Mouse (Mus musculus) intestine, postnatal 0 days (tissue): ENCODE results near the gene Notch3. TPM values are rescaled to one million over a fixed set of nuclear protein-coding genes. Genes with fewer than 3 reads are reported as not detected.

Source experiments
- ATAC-seq: fragments of 200-750 bp; cut with Nextera tagmentation; 2 replicates; pipeline ENCODE4 v1.8.0; 2017; ENCODE audit warnings: mild to moderate bottlenecking, moderate TSS enrichment, moderate library complexity
- H3K27ac ChIP-seq: fragments of 300-500 bp; sonication (generic); 2 replicates; pipeline ENCODE4 v1.5.1; 2014; ENCODE audit warnings: mild to moderate bottlenecking, low read depth, low read length, moderate library complexity
- H3K27me3 ChIP-seq: fragments of 300-500 bp; sonication (generic); replicated peaks from 2 replicates; pipeline ENCODE4 v1.6.1; 2014; ENCODE audit warnings: low read length, mixed read lengths; ENCODE audit not compliant: control insufficient read depth, insufficient read depth
- H3K36me3 ChIP-seq: fragments of 300-500 bp; sonication (generic); 2 replicates; pipeline ENCODE4 v1.6.1; 2014; ENCODE audit warnings: mild to moderate bottlenecking, moderate library complexity; ENCODE audit not compliant: control insufficient read depth, insufficient read depth
- H3K4me1 ChIP-seq: fragments of 300-500 bp; sonication (generic); replicated peaks from 2 replicates; pipeline ENCODE4 v1.6.1; 2014; ENCODE audit warnings: antibody characterized with exemption, low read length, mixed read lengths; ENCODE audit not compliant: control insufficient read depth, insufficient read depth
- H3K4me2 ChIP-seq: fragments of 300-500 bp; sonication (generic); replicated peaks from 2 replicates; pipeline ENCODE4 v1.6.1; 2014; ENCODE audit warnings: low read depth, mild to moderate bottlenecking, moderate library complexity
- H3K4me3 ChIP-seq: fragments of 300-500 bp; sonication (generic); 2 replicates; pipeline ENCODE4 v1.5.1; 2014; ENCODE audit warnings: low read depth, low read length
- H3K9ac ChIP-seq: fragments of 300-500 bp; sonication (generic); 2 replicates; pipeline ENCODE4 v1.6.1; 2014; ENCODE audit warnings: mild to moderate bottlenecking, low read depth, low read length
- H3K9me3 ChIP-seq: fragments of 300-500 bp; sonication (generic); 2 replicates; pipeline ENCODE4 v1.6.1; 2016; ENCODE audit warnings: mixed run types; ENCODE audit not compliant: control insufficient read depth
- CTCF ChIP-seq: sonication (generic); IDR thresholded peaks from 2 replicates; pipeline ENCODE4 v1.5.1; 2016; ENCODE audit warnings: low read depth, mild to moderate bottlenecking, control low read depth, antibody characterized with exemption, moderate library complexity
- WGBS: fragments of 180-500 bp; shearing (Covaris S2); extraction: QIAGEN DNeasy Blood & Tissue Kit; methylation state at CpG from one replicate; pipeline ENCODE4 v1.1.7; 2014; 5-methylcytosine and 5-hydroxymethylcytosine counted together
- polyA plus RNA-seq: library from polyadenylated mRNA; unstranded; fragments of >200 nt; fragmentation: Nextera tagmentation; extraction: Ambion mirVana; gene quantifications from 2 replicates; pipeline ENCODE4 v1.2.1, GENCODE M21; 2015

Notch3 gene
- polyA plus RNA-seq, 1 experiment from 2014 or later = 2.0 TPM

- 98% methylated on average over 2 of the region's 2 CpGs for WGBS
- Histone ChIP-seq H3K4me3 (no peak overlapping the region), H3K36me3 (no peaks in the 10 kb centered on the region), H3K27ac (no peak overlapping the region), H3K9me3 (no peaks in the 10 kb centered on the region), H3K4me2 (no peak overlapping the region), H3K27me3 (no peaks in the 10 kb centered on the region), H3K9ac (no peak overlapping the region), H3K4me1 (no peaks in the 10 kb centered on the region)
- no peak for ATAC-seq
- no peak for TF ChIP-seq CTCF
Measured at GRCm38 (mm10) chr17:32083351-32083750, 83.3 kb downstream of the Notch3 start.

GRCm38 (mm10) chr17:32075164-32075563, 91.5 kb downstream of the Notch3 start:
- WGBS = 7% methylated on average over 2 of the region's 2 CpGs

GRCm38 (mm10) chr17:32074658-32075057, 92.0 kb downstream of the Notch3 start:
- 45% methylated on average over 4 of the region's 4 CpGs for WGBS
- ATAC-seq = no peak
- Histone ChIP-seq H3K9ac (no peak overlapping the region), H3K4me1 (no peaks in the 10 kb centered on the region), H3K4me2 (no peak overlapping the region), H3K9me3 (no peaks in the 10 kb centered on the region), H3K4me3 (no peak overlapping the region), H3K36me3 (no peaks in the 10 kb centered on the region), H3K27me3 (no peaks in the 10 kb centered on the region), H3K27ac (no peak overlapping the region)
- no peak for TF ChIP-seq CTCF

More at GRCm38 (mm10) chr17:32075164-32075563, 91.5 kb downstream of the Notch3 start:
- Histone ChIP-seq H3K27me3 (no peaks in the 10 kb centered on the region), H3K9ac (no peak overlapping the region), H3K9me3 (no peaks in the 10 kb centered on the region), H3K36me3 (no peaks in the 10 kb centered on the region), H3K4me2 (no peak overlapping the region), H3K27ac (no peak overlapping the region), H3K4me1 (no peaks in the 10 kb centered on the region), H3K4me3 (no peak overlapping the region)
- ATAC-seq = 0 out of 2 replicates have a peak, but pooled peaks have one; percentile 22
- TF ChIP-seq CTCF = peak; percentile 92

- no peak overlapping the region for H3K27ac ChIP-seq
- H3K9ac ChIP-seq = no peak overlapping the region
- no peaks in the 10 kb centered on the region for H3K4me1 ChIP-seq
- 0 out of 2 replicates have a peak, but pooled peaks have one; percentile 40 for ATAC-seq
- no peaks in the 10 kb centered on the region for H3K36me3 ChIP-seq
- H3K27me3 ChIP-seq = no peaks in the 10 kb centered on the region
- H3K9me3 ChIP-seq = no peaks in the 10 kb centered on the region
- H3K4me3 ChIP-seq = no peak overlapping the region
- no peak overlapping the region for H3K4me2 ChIP-seq
- WGBS = 6% methylated on average over 2 of the region's 2 CpGs
- TF ChIP-seq CTCF = peak; percentile 98
Measured at GRCm38 (mm10) chr17:32073359-32073758, 93.3 kb downstream of the Notch3 start.

Other genes with a start within 250 kb of the Notch3 start
- gene Rrp1b, start 130.8 kb downstream of the Notch3 start, polyA plus RNA-seq = 11.6 and 14.5 TPM in 2 replicates
- 4.1 and 5.3 TPM in 2 replicates for gene Hsf2bp, start 130.5 kb downstream of the Notch3 start, polyA plus RNA-seq
- gene Ephx3, start 22.7 kb upstream of the Notch3 start, polyA plus RNA-seq = not detected in 2 replicates
- gene Brd4, start 117.9 kb upstream of the Notch3 start, polyA plus RNA-seq = 35.9 and 36.7 TPM in 2 replicates
- gene Akap8, start 154.4 kb upstream of the Notch3 start, polyA plus RNA-seq = 18.3 and 21.9 TPM in 2 replicates
- gene Akap8l, start 183.8 kb upstream of the Notch3 start, polyA plus RNA-seq = 21.6 and 26.8 TPM in 2 replicates
- gene Wiz, start 222.6 kb upstream of the Notch3 start, polyA plus RNA-seq = 9.5 and 10.0 TPM in 2 replicates
- 1.1 TPM in 2 replicates for gene Rasal3, start 236.7 kb upstream of the Notch3 start, polyA plus RNA-seq